Mouse (Mus musculus) liver, adult 2 months (tissue): ENCODE data around the gene Thegl. TPM values are rescaled to one million over a fixed set of nuclear protein-coding genes. Genes with fewer than 3 reads are reported as not detected.
"Not testable (repeated sequence)": the region's sequence is repeated elsewhere in the genome, so short reads cannot be mapped to it uniquely, and the experiment has no call there.

ENCODE experiments used
- DNase-seq: peaks from one replicate; pipeline ENCODE4 v3.0.0-alpha.2; 2011; ENCODE audit warnings: low read depth, low spot score; ENCODE audit errors: extremely low read depth
- H3K27ac ChIP-seq: fragments of 200-500 bp; replicated peaks from 2 replicates; pipeline ENCODE4 v1.5.1; 2012; ENCODE audit warnings: low read depth, mild to moderate bottlenecking, control low read depth, inconsistent platforms, low read length; ENCODE audit not compliant: insufficient read depth
- H3K27me3 ChIP-seq: fragments of 200-500 bp; 2 replicates; pipeline ENCODE4 v1.6.1; 2012; ENCODE audit warnings: mild to moderate bottlenecking, moderate library complexity, low read length, inconsistent platforms; ENCODE audit not compliant: control insufficient read depth, insufficient read depth
- H3K36me3 ChIP-seq: fragments of 200-500 bp; 2 replicates; pipeline ENCODE4 v1.6.1; 2012; ENCODE audit warnings: low read length, inconsistent platforms; ENCODE audit not compliant: control insufficient read depth, insufficient read depth
- H3K4me1 ChIP-seq: fragments of 200-500 bp; 2 replicates; pipeline ENCODE4 v1.6.1; 2011; ENCODE audit warnings: low read length; ENCODE audit not compliant: control insufficient read depth, insufficient read depth
- H3K4me3 ChIP-seq: fragments of 200-500 bp; 2 replicates; pipeline ENCODE4 v1.5.1; 2011; ENCODE audit warnings: low read depth, mild to moderate bottlenecking, control low read depth, low read length, moderate library complexity; ENCODE audit not compliant: insufficient read depth
- H3K79me2 ChIP-seq: fragments of 200-500 bp; 2 replicates; pipeline ENCODE4 v1.6.1; 2012; ENCODE audit warnings: inconsistent platforms, mild to moderate bottlenecking, low read length, moderate library complexity; ENCODE audit not compliant: control insufficient read depth, insufficient read depth
- H3K9ac ChIP-seq: fragments of 200-500 bp; 2 replicates; pipeline ENCODE4 v1.6.1; 2012; ENCODE audit warnings: low read depth, mild to moderate bottlenecking, control low read depth, inconsistent platforms, low read length
- CTCF ChIP-seq: fragments of 200-500 bp; IDR thresholded peaks from 2 replicates; pipeline ENCODE4 v1.5.1; 2011; ENCODE audit warnings: low read depth, low read length, control low read depth
- POLR2A ChIP-seq: fragments of 200-500 bp; IDR thresholded peaks from 2 replicates; pipeline ENCODE4 v1.6.1; 2011; ENCODE audit warnings: low read length, control low read depth; ENCODE audit not compliant: insufficient read depth; ENCODE audit errors: extremely low read depth
- WGBS: fragments of 180-500 bp; shearing (Covaris S2); methylation state at CpG from one replicate; pipeline ENCODE4 v1.1.7; 2018; 5-methylcytosine and 5-hydroxymethylcytosine counted together
- polyA plus RNA-seq: library from polyadenylated mRNA; depleted of rRNA; stranded (reverse); fragments of >200 nt; gene quantifications from 2 replicates; pipeline ENCODE4 v1.2.3, GENCODE M21; 2012
- total RNA-seq: library from RNA; depleted of rRNA; stranded (reverse); fragments of >200 nt; gene quantifications from 2 replicates; pipeline ENCODE4 v1.2.3, GENCODE M21; 2014

Thegl gene
- total and polyA plus RNA-seq, 2 experiments, result not detected

- Histone ChIP-seq H3K36me3 (peaks cover 23% of the 10 kb centered on the region), H3K27ac (peak overlapping the region; percentile 29; the same call in 1 of the 2 replicates), H3K4me3 (no peak overlapping the region), H3K9ac (no peak overlapping the region), H3K27me3 (no peaks in the 10 kb centered on the region), H3K4me1 (peaks cover 11% of the 10 kb centered on the region), H3K79me2 (peaks cover 7% of the 10 kb centered on the region; the same call in 1 of the 2 replicates)
- 85% methylated on average over 3 of the region's 3 CpGs for WGBS
- DNase-seq, result no peak
- TF ChIP-seq POLR2A (no peak), CTCF (no peak)
Observed at GRCm38 (mm10) chr5:77091923-77092322, 76.1 kb downstream of the Thegl start.

- H3K4me1 ChIP-seq, result peaks cover 14% of the 10 kb centered on the region
- no peak overlapping the region for H3K27ac ChIP-seq
- H3K27me3 ChIP-seq, result no peaks in the 10 kb centered on the region
- 79% methylated on average over 5 of the region's 5 CpGs for WGBS
- H3K79me2 ChIP-seq, result peaks cover 7% of the 10 kb centered on the region; the same call in 1 of the 2 replicates
- H3K36me3 ChIP-seq, result peaks cover 19% of the 10 kb centered on the region
- H3K9ac ChIP-seq, result no peak overlapping the region
- TF ChIP-seq CTCF, result no peak
- TF ChIP-seq POLR2A, result no peak
- no peak for DNase-seq
- no peak overlapping the region for H3K4me3 ChIP-seq
Observed at GRCm38 (mm10) chr5:77092531-77092930, 76.7 kb downstream of the Thegl start.

- TF ChIP-seq POLR2A (no peak), CTCF (no peak)
- peak overlapping the region; percentile 86 for H3K4me3 ChIP-seq
- peaks cover 7% of the 10 kb centered on the region; the same call in 1 of the 2 replicates for H3K36me3 ChIP-seq
- peaks cover 7% of the 10 kb centered on the region; the same call in 1 of the 2 replicates for H3K79me2 ChIP-seq
- no peaks in the 10 kb centered on the region for H3K27me3 ChIP-seq
- peaks cover 20% of the 10 kb centered on the region for H3K4me1 ChIP-seq
- DNase-seq, result no peak
- H3K9ac ChIP-seq, result peak overlapping the region; percentile 47; the same call in 1 of the 2 replicates
- no peak overlapping the region for H3K27ac ChIP-seq
- WGBS, result 65% methylated on average over 8 of the region's 8 CpGs
Observed at GRCm38 (mm10) chr5:77093961-77094360, 78.1 kb downstream of the Thegl start.

- peak overlapping the region; percentile 88 for H3K27ac ChIP-seq
- H3K4me3 ChIP-seq, result peak overlapping the region; percentile 86
- H3K27me3 ChIP-seq, result no peaks in the 10 kb centered on the region
- WGBS, result under 1% methylated on average over 69 of the region's 69 CpGs
- peaks cover 27% of the 10 kb centered on the region for H3K4me1 ChIP-seq
- peaks cover 4% of the 10 kb centered on the region; the same call in 1 of the 2 replicates for H3K36me3 ChIP-seq
- peak overlapping the region; percentile 93 for H3K9ac ChIP-seq
- peaks cover 7% of the 10 kb centered on the region; the same call in 1 of the 2 replicates for H3K79me2 ChIP-seq
- TF ChIP-seq POLR2A, result peak; percentile 85
- no peak for TF ChIP-seq CTCF
- peak; percentile 67 for DNase-seq
Observed at GRCm38 (mm10) chr5:77094510-77095491, 79.0 kb downstream of the Thegl start.

- not testable (repeated sequence) for H3K27me3 ChIP-seq, H3K4me3 ChIP-seq, H3K27ac ChIP-seq, DNase-seq, H3K79me2 ChIP-seq, H3K36me3 ChIP-seq, H3K9ac ChIP-seq
- H3K4me1 ChIP-seq, result peaks cover 36% of the 10 kb centered on the region
- 92% methylated on average over 3 of the region's 3 CpGs for WGBS
Observed at GRCm38 (mm10) chr5:77096194-77096593, 80.4 kb downstream of the Thegl start.
